Mouse (Mus musculus) cerebellum, adult 2 months (tissue): ENCODE data around the gene Lmntd1.

ENCODE experiments used
- CTCF ChIP-seq: fragments of 200-500 bp; IDR thresholded peaks from 2 replicates; pipeline ENCODE4 v1.5.1; 2011; ENCODE audit warnings: low read depth, mild to moderate bottlenecking, control low read depth, low read length, moderate library complexity, borderline replicate concordance; ENCODE audit not compliant: insufficient read depth
- POLR2A ChIP-seq: fragments of 200-500 bp; IDR thresholded peaks from 2 replicates; pipeline ENCODE4 v1.6.1; 2011; ENCODE audit warnings: low read length, control low read depth, borderline replicate concordance; ENCODE audit not compliant: insufficient read depth

DNA sequence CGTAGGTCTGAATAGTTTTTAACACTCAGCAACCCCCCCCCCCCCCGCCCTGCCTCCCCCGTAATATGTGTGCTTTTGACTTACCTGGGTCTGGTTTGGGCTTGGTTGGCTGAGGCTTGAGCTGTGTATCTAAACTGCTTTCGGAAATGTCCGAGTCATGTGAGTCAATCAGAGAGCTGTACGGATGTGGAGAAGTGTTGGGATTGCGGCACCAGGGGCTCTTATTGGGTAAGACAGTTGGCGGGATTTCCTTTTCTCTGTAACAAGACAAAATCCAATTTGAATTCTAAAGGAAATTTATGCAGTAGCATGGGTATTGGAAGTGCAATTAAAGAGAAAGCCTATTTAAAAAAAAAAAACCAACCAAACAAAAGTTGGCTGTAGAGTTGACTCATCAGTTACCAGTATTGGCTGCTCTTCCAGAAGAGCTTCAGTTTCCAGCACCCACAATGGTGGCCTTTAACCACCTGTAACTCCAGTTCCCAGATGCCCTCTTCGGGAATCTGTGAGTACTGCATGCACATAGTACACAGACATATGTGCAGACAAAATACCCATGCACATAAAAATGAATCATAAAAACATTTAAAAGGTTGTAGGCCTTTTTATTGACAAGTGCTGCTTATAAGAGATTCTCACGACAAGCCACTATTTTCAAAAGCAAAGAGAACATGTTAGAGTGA is 209.6 kb downstream of the Lmntd1 start:
- TF ChIP-seq CTCF (no peak), POLR2A (no peak)
